Mouse (Mus musculus): Measurements from ENCODE around the gene Proser1. TPM values are rescaled to one million over a fixed set of nuclear protein-coding genes. Genes with fewer than 3 reads are reported as not detected.

Gene Proser1
- polyA plus RNA-seq (2016; fragmentation: Nextera tagmentation; extraction: Ambion mirVana): 25.1 and 26.3 TPM in 2 replicates

DNA sequence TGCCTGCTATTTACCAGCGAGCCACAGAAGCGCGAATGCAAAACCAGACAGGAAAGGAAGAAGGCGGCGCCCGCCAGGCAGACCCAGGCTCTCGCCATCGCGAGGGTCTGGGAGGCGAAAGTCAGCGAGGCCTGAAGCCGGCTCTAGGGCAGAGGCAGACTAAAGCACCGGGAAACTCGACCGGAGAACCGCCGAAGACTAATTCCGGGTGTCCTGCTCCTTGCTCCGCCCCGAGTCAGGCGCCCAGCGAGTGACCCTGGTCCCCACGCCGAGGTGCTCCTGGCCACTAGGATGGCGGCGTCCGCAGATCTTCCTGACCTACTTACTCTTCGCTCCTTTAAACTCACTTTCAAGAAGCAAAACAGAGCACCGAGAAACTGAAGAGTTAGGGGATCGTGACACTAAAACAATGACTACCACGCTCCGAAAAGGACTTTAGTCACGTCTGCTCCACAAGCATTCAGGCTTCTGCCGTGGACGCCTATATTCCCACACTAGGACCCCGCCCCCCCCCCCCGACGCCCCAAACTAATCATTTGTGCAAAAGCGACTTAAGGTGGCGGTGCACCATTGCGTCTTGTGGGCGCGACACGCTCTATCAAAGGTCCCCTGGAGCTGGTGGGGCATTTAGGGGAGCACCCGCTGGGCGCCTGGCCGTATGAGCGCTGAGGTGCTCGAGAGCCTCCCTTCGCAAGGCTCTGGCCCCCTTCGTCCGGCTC lies at the start of gene Proser1, which contains the start of gene Nhlrc3:
TSS of gene Proser1 (plus strand) at position 621 of the 719 bp plus-strand sequence.
TSS of gene Nhlrc3 (minus strand) at position 287 of the 719 bp plus-strand sequence.
- no peaks in the 10 kb centered on the region for H3K9me3 ChIP-seq
- H3K36me3 ChIP-seq: peaks cover 26% of the 10 kb centered on the region
- H3K4me2 ChIP-seq: peak within 1 kb of the TSS; percentile 78
- H3K4me3 ChIP-seq (replicated peaks): peak within 1 kb of the TSS; percentile 89
- WGBS: under 1% methylated on average over 52 of the region's 52 CpGs
- peaks cover 24% of the 10 kb centered on the region for H3K4me1 ChIP-seq (replicated peaks)
- H3K27ac ChIP-seq: peak within 1 kb of the TSS; percentile 88
- peak within 1 kb of the TSS; percentile 85 for H3K9ac ChIP-seq (replicated peaks)
- no peaks in the 10 kb centered on the region for H3K27me3 ChIP-seq
- ATAC-seq (ENCODE audit: insufficient number of reproducible peaks, insufficient read depth, low FRiP score, low TSS enrichment, low read depth): peak; percentile 97

DNA sequence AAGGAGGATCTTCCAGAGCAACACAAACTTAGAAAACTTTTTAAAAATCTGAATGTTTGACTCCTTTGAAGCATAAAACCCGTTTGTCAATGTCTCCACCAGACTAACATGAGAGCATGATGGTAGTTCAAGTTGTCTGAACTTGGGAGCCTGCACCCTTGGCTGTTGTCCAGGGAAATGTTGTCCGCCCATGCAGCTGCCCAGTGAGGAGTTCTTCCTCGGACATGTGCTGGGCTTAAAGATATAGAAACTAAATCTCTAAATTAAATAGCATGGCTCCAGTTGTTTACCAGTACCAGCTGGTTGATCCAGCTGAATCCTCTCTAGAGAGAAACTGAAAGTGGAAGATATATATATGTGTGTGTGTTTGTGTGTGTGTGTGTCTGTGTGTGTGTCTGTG lies 49.5 kb upstream of the Proser1 start:
- Histone ChIP-seq H3K36me3 (no peaks in the 10 kb centered on the region), H3K9ac (replicated peaks) (no peak overlapping the region), H3K4me3 (replicated peaks) (no peak overlapping the region), H3K4me2 (no peak overlapping the region), H3K27me3 (no peaks in the 10 kb centered on the region), H3K27ac (no peak overlapping the region), H3K9me3 (no peaks in the 10 kb centered on the region), H3K4me1 (replicated peaks) (peaks cover 41% of the 10 kb centered on the region)
- WGBS: 74% methylated on average over 3 of the region's 3 CpGs
- no peak for ATAC-seq (ENCODE audit: insufficient number of reproducible peaks, insufficient read depth, low FRiP score, low TSS enrichment, low read depth)

DNA sequence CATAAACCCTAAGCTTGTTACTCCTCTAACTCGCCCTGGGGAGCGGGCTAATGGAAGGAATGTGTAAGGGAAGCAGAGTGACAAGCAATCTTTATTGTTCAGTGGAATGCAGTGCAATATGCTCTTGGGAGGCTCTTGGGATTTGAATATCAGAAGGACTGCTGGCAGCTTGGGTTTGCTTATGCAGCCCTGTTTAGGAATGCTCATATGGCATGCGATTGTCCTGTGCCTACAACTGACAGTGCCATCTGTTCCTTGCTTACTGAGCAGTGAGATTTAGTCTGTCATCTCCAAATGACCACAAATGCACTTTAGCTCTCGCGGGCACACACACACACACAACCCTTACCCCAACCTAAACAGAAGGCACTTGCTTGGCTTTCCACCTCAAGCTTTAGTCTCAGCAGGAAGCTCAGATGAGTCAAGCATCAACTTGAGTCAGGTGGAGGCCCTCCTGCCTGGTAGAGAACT lies 47.4 kb upstream of the Proser1 start:
- ATAC-seq (ENCODE audit: insufficient number of reproducible peaks, insufficient read depth, low FRiP score, low TSS enrichment, low read depth): peak; percentile 49; the same call in 1 of the 2 replicates

DNA sequence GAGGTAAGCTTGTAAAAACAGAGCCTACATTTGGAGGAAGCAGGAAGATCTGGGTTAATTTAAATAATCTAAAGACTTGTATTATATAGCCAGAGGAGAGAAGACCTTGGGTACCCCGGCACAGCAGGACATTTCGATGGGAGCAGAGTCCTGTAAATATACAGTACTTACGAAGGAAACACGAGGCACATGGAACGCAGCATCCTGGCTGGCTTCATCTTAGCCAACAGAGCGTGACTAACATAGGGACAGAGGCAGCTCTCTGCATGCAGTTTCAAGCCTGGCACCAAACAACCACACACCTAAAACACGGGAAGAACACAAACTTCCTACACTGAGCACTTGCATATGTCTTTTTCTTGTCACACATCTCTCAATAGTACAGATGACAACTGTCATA lies 45.8 kb upstream of the Proser1 start:
- ATAC-seq (ENCODE audit: insufficient number of reproducible peaks, insufficient read depth, low FRiP score, low TSS enrichment, low read depth): no peak
- H3K36me3 ChIP-seq: no peaks in the 10 kb centered on the region
- no peak overlapping the region for H3K4me2 ChIP-seq
- no peaks in the 10 kb centered on the region for H3K9me3 ChIP-seq
- H3K27ac ChIP-seq: no peak overlapping the region
- 48% methylated on average over 7 of the region's 7 CpGs for WGBS
- H3K9ac ChIP-seq (replicated peaks): no peak overlapping the region
- H3K27me3 ChIP-seq: no peaks in the 10 kb centered on the region
- H3K4me3 ChIP-seq (replicated peaks): no peak overlapping the region
- H3K4me1 ChIP-seq (replicated peaks): peaks cover 49% of the 10 kb centered on the region

More for the DNA sequence above, 47.4 kb upstream of the Proser1 start:
- Histone ChIP-seq H3K27ac (no peak overlapping the region), H3K4me3 (replicated peaks) (no peak overlapping the region), H3K9ac (replicated peaks) (no peak overlapping the region), H3K9me3 (no peaks in the 10 kb centered on the region), H3K36me3 (no peaks in the 10 kb centered on the region), H3K4me1 (replicated peaks) (peaks cover 52% of the 10 kb centered on the region), H3K4me2 (no peak overlapping the region), H3K27me3 (no peaks in the 10 kb centered on the region)
- 44% methylated on average over 5 of the region's 5 CpGs for WGBS

DNA sequence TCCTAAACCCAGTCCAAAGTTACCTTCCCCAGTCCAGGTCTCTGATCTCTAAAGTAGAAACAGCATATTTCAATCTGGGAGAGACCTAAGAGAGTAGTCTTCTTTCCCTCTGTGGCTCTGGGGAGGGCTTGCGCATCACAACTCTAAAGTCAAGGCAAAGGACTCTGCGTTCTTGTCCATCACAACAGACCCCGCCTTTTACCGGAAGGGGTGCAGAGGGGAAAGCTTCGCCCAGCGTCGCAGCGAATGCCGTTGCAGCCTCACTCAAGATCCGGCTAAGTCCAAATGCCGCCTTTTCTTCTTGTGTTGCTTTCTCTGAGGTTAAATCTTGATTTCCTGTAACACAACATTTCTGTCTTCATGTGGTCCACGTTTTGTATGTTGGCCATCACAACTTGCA lies 41.8 kb upstream of the Proser1 start:
- no peak overlapping the region for H3K4me3 ChIP-seq (replicated peaks)
- ATAC-seq (ENCODE audit: insufficient number of reproducible peaks, insufficient read depth, low FRiP score, low TSS enrichment, low read depth): no peak
- no peaks in the 10 kb centered on the region for H3K36me3 ChIP-seq
- no peaks in the 10 kb centered on the region for H3K9me3 ChIP-seq
- no peak overlapping the region for H3K9ac ChIP-seq (replicated peaks)
- no peak overlapping the region for H3K4me2 ChIP-seq
- peaks cover 30% of the 10 kb centered on the region for H3K4me1 ChIP-seq (replicated peaks)
- no peaks in the 10 kb centered on the region for H3K27me3 ChIP-seq
- H3K27ac ChIP-seq: no peak overlapping the region
- WGBS: 89% methylated on average over 12 of the region's 12 CpGs

DNA sequence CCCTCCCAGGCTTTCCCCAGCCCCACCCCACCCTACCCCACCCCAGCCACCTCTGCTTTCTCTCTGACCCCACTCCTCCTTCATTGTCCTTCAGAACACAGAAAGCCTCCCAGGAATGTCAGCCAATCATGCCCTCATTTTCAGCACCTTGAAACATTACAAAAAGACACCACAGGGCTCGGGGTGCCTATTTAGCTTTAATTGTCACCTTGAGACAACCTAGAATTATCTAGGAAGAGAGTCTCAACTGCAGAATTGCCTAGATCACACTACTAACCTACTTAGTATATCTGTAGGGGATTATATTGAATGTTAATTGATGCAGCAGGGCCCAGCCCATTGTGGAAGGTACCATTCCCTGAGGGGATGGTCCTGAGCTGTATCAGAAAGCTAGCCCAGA lies 40.8 kb upstream of the Proser1 start:
- Histone ChIP-seq H3K9ac (replicated peaks) (no peak overlapping the region), H3K36me3 (no peaks in the 10 kb centered on the region)
- WGBS: 48% methylated on average over 1 of the region's 1 CpGs

DNA sequence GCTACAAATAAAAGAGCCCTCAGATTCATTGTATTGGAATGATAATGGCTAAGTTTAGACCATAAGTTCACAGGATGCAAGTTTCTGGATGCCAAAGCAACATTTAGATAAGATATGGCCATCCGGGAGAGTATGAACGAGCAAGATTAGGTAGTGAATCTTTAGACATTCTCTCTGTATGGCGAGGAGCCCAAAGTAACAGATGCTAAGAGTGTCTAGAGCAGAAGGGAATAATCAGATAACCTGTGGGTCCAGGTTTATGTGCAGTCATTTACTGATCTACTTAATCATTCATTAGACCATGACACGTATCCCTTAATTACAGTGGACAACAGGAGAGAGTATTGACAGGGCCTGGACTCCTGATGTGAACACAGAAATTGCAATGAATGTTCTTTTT lies 39.9 kb upstream of the Proser1 start:
- 83% methylated on average over 4 of the region's 4 CpGs for WGBS
- no peaks in the 10 kb centered on the region for H3K36me3 ChIP-seq
- no peaks in the 10 kb centered on the region for H3K27me3 ChIP-seq
- H3K9me3 ChIP-seq: no peaks in the 10 kb centered on the region
- no peak overlapping the region for H3K9ac ChIP-seq (replicated peaks)
- peaks cover 14% of the 10 kb centered on the region for H3K4me1 ChIP-seq (replicated peaks)
- H3K27ac ChIP-seq: no peak overlapping the region
- no peak overlapping the region for H3K4me2 ChIP-seq
- ATAC-seq (ENCODE audit: insufficient number of reproducible peaks, insufficient read depth, low FRiP score, low TSS enrichment, low read depth): no peak
- H3K4me3 ChIP-seq (replicated peaks): no peak overlapping the region

More for the DNA sequence above, 40.8 kb upstream of the Proser1 start:
- no peak overlapping the region for H3K27ac ChIP-seq
- ATAC-seq (ENCODE audit: insufficient number of reproducible peaks, insufficient read depth, low FRiP score, low TSS enrichment, low read depth): no peak
- no peak overlapping the region for H3K4me2 ChIP-seq
- no peak overlapping the region for H3K4me3 ChIP-seq (replicated peaks)
- no peaks in the 10 kb centered on the region for H3K9me3 ChIP-seq
- peaks cover 22% of the 10 kb centered on the region for H3K4me1 ChIP-seq (replicated peaks)
- H3K27me3 ChIP-seq: no peaks in the 10 kb centered on the region

DNA sequence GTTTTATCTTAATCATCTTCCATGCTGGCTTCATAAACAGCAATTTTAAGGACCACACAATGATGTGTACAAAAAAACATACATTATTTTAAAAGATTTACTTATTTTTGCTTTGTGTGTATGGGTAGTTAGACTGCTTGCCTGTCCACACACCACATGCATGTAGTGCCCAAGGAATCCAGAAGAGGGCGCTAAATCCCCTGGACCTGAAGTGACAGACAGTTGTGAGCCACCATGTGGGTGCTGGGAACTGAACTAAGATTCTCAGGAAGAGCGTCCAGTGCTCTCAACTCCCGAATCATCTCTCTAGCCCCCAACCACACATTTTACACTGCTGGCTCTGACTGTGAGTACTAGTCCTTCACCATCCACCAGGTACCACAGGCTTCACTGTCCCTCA lies 28.9 kb upstream of the Proser1 start:
- no peak overlapping the region for H3K27ac ChIP-seq
- no peak for ATAC-seq (ENCODE audit: insufficient number of reproducible peaks, insufficient read depth, low FRiP score, low TSS enrichment, low read depth)
- no peak overlapping the region for H3K4me2 ChIP-seq
- H3K4me1 ChIP-seq (replicated peaks): no peaks in the 10 kb centered on the region
- no peak overlapping the region for H3K4me3 ChIP-seq (replicated peaks)
- H3K36me3 ChIP-seq: no peaks in the 10 kb centered on the region
- H3K27me3 ChIP-seq: no peaks in the 10 kb centered on the region; the same call in 1 of the 2 replicates
- no peaks in the 10 kb centered on the region; the same call in 1 of the 2 replicates for H3K9me3 ChIP-seq
- H3K9ac ChIP-seq (replicated peaks): no peak overlapping the region
- 71% methylated on average over 3 of the region's 3 CpGs for WGBS

DNA sequence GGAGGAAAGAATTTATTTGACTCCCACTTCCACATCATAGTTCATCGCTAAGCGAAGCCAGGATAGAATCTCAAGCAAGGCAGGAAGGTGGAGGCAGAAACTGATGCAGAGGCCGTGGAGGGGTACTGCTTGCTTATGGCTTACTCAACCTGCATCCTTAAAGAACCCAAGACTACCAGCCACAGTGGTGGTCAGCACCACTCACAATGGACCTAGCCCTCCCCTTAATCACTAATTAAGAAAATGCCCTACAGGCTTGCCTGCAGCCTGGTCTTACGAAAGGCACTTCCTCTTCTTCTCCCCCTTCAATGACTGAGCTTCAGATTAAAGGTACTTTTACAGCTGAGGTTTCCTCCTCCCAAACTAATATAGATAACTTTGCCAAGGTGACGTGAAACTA lies 26.9 kb upstream of the Proser1 start:
- no peak overlapping the region for H3K4me2 ChIP-seq
- ATAC-seq (ENCODE audit: insufficient number of reproducible peaks, insufficient read depth, low FRiP score, low TSS enrichment, low read depth): no peak
- H3K9me3 ChIP-seq: no peaks in the 10 kb centered on the region; the same call in 1 of the 2 replicates
- no peak overlapping the region for H3K27ac ChIP-seq
- 61% methylated on average over 5 of the region's 5 CpGs for WGBS
- H3K4me1 ChIP-seq (replicated peaks): no peaks in the 10 kb centered on the region
- no peaks in the 10 kb centered on the region; the same call in 1 of the 2 replicates for H3K27me3 ChIP-seq
- H3K36me3 ChIP-seq: no peaks in the 10 kb centered on the region
- no peak overlapping the region for H3K9ac ChIP-seq (replicated peaks)
- H3K4me3 ChIP-seq (replicated peaks): no peak overlapping the region

DNA sequence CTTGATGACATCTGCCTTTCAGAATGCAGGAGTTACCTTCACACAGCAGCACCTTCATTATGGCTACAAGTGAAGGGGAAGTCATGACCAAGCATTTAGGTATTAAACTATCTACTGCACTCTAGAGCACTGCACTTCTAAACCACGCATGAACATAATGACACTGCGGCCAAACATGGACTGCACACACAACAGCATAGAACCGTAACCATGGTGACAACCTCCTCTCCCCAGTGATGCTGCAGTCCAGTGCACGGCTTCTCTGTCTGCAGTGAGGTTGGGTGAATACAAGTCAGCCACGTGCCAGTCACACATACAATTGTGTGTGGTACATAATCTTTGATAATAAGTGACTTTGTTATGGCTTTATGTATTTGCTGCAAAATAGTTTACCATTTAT lies 17.9 kb upstream of the Proser1 start:
- H3K27ac ChIP-seq: no peak overlapping the region
- H3K4me1 ChIP-seq (replicated peaks): no peaks in the 10 kb centered on the region
- H3K27me3 ChIP-seq: no peaks in the 10 kb centered on the region
- no peak overlapping the region for H3K4me2 ChIP-seq
- no peak for ATAC-seq (ENCODE audit: insufficient number of reproducible peaks, insufficient read depth, low FRiP score, low TSS enrichment, low read depth)
- H3K9me3 ChIP-seq: no peaks in the 10 kb centered on the region
- H3K36me3 ChIP-seq: peaks cover 12% of the 10 kb centered on the region
- 89% methylated on average over 5 of the region's 5 CpGs for WGBS
- no peak overlapping the region for H3K4me3 ChIP-seq (replicated peaks)
- H3K9ac ChIP-seq (replicated peaks): no peak overlapping the region

DNA sequence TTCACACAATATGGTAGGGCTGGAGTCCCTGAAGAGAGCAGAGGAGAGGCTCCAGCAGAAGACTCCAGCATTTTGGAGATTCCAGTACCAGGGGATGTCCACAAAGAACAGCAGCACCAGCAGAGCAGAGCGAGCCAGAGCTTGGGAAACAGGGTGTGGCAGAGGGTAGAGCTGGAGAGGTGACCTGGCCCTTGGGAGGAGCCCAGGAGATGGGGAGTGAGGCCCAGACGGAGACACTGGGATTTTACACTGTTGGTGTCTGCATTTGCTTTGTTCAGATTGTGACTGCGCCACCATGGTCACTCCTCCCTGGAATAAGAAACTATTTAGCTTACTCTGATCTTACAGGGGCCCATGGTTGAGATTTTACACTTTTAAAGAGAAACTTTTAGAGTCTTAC lies 16.7 kb upstream of the Proser1 start:
- Histone ChIP-seq H3K4me3 (replicated peaks) (no peak overlapping the region), H3K9ac (replicated peaks) (no peak overlapping the region), H3K27me3 (no peaks in the 10 kb centered on the region), H3K4me2 (no peak overlapping the region), H3K9me3 (no peaks in the 10 kb centered on the region), H3K36me3 (peaks cover 25% of the 10 kb centered on the region), H3K27ac (no peak overlapping the region), H3K4me1 (replicated peaks) (no peaks in the 10 kb centered on the region)
- 86% methylated on average over 3 of the region's 3 CpGs for WGBS
- no peak for ATAC-seq (ENCODE audit: insufficient number of reproducible peaks, insufficient read depth, low FRiP score, low TSS enrichment, low read depth)

Measured in limb, embryonic 12.5 days (tissue).